Mouse (Mus musculus) forebrain, embryonic 14.5 days (tissue): ENCODE data around the gene Abcb9. TPM values are rescaled to one million over a fixed set of nuclear protein-coding genes. Genes with fewer than 3 reads are reported as not detected.

Experiments used
- ATAC-seq: fragments of 200-750 bp; cut with Nextera tagmentation; 2 replicates; pipeline ENCODE4 v1.8.0; 2017; ENCODE audit warnings: mild to moderate bottlenecking, moderate library complexity
- DNase-seq: peaks from one replicate; pipeline ENCODE4 v3.0.0-alpha.2; 2015; ENCODE audit warnings: low spot score
- H3K27ac ChIP-seq: fragments of 300-500 bp; sonication (generic); 2 replicates; pipeline ENCODE4 v1.5.1; 2014; ENCODE audit warnings: low read depth, mild to moderate bottlenecking, control low read depth, low read length, moderate library complexity
- H3K27me3 ChIP-seq: fragments of 300-500 bp; sonication (generic); replicated peaks from 2 replicates; pipeline ENCODE4 v1.6.1; 2014; ENCODE audit warnings: low read length, control low read depth, mixed read lengths; ENCODE audit not compliant: control insufficient read depth, insufficient read depth
- H3K36me3 ChIP-seq: fragments of 300-500 bp; sonication (generic); 2 replicates; pipeline ENCODE4 v1.6.1; 2014; ENCODE audit warnings: low read length, control low read depth; ENCODE audit not compliant: control insufficient read depth, insufficient read depth
- H3K4me1 ChIP-seq: fragments of 300-500 bp; sonication (generic); 2 replicates; pipeline ENCODE4 v1.6.1; 2014; ENCODE audit warnings: antibody characterized with exemption, low read length, control low read depth; ENCODE audit not compliant: control insufficient read depth, insufficient read depth
- H3K4me2 ChIP-seq: fragments of 300-500 bp; sonication (generic); 2 replicates; pipeline ENCODE4 v1.6.1; 2014; ENCODE audit warnings: mild to moderate bottlenecking, control low read depth, low read length
- H3K4me3 ChIP-seq: fragments of 300-500 bp; sonication (generic); 2 replicates; pipeline ENCODE4 v1.5.1; 2014; ENCODE audit warnings: low read depth, low read length, control low read depth
- H3K9ac ChIP-seq: fragments of 300-500 bp; sonication (generic); 2 replicates; pipeline ENCODE4 v1.6.1; 2014; ENCODE audit warnings: mild to moderate bottlenecking, low read length, control low read depth, moderate library complexity
- H3K9me3 ChIP-seq: fragments of 300-500 bp; sonication (generic); replicated peaks from 2 replicates; pipeline ENCODE4 v1.6.1; 2016; ENCODE audit warnings: low read length, control low read depth, mixed read lengths; ENCODE audit not compliant: control insufficient read depth
- WGBS: fragments of 180-500 bp; shearing (Covaris S2); extraction: QIAGEN DNeasy Blood & Tissue Kit; methylation state at CpG from one replicate; pipeline ENCODE4 v1.1.7; 2014; 5-methylcytosine and 5-hydroxymethylcytosine counted together
- polyA plus RNA-seq: library from polyadenylated mRNA; unstranded; fragments of >200 nt; fragmentation: Nextera tagmentation; extraction: Ambion mirVana; gene quantifications from 2 replicates; pipeline ENCODE4 v1.2.1, GENCODE M21; 2014

Gene Abcb9
- polyA plus RNA-seq, result 6.8 and 7.9 TPM in 2 replicates

GRCm38 (mm10) chr5:124095596-124096232, at the start of gene Abcb9:
Gene Abcb9 (minus strand): TSS chr5:124095798.
- H3K4me2 ChIP-seq, result peak within 1 kb of the TSS; percentile 50
- H3K9me3 ChIP-seq, result no peaks in the 10 kb centered on the region
- peaks cover 13% of the 10 kb centered on the region; the same call in 1 of the 2 replicates for H3K27me3 ChIP-seq
- WGBS, result under 1% methylated on average over 42 of the region's 42 CpGs
- peak within 1 kb of the TSS; percentile 45 for H3K9ac ChIP-seq
- H3K4me1 ChIP-seq, result peaks cover 3% of the 10 kb centered on the region
- no peaks in the 10 kb centered on the region for H3K36me3 ChIP-seq
- peak within 1 kb of the TSS; percentile 32 for H3K4me3 ChIP-seq
- peak; percentile 70 for DNase-seq
- H3K27ac ChIP-seq, result no peak within 1 kb of the TSS
- ATAC-seq, result peak; percentile 76

- no peak overlapping the region for H3K4me3 ChIP-seq
- H3K36me3 ChIP-seq, result peaks cover 46% of the 10 kb centered on the region
- H3K27me3 ChIP-seq, result no peaks in the 10 kb centered on the region
- DNase-seq, result no peak
- H3K9me3 ChIP-seq, result no peaks in the 10 kb centered on the region
- no peaks in the 10 kb centered on the region for H3K4me1 ChIP-seq
- H3K9ac ChIP-seq, result no peak overlapping the region
- WGBS, result 92% methylated on average over 7 of the region's 7 CpGs
- no peak for ATAC-seq
- H3K4me2 ChIP-seq, result no peak overlapping the region
- H3K27ac ChIP-seq, result no peak overlapping the region
These were observed 42.5 kb upstream of the Abcb9 start for GRCm38 (mm10) chr5:124138066-124138465.

GRCm38 (mm10) chr5:124134261-124134660, 38.7 kb upstream of the Abcb9 start:
- no peak overlapping the region for H3K27ac ChIP-seq
- peaks cover 57% of the 10 kb centered on the region for H3K36me3 ChIP-seq
- H3K4me1 ChIP-seq, result no peaks in the 10 kb centered on the region
- WGBS, result 88% methylated on average over 5 of the region's 5 CpGs
- no peaks in the 10 kb centered on the region for H3K9me3 ChIP-seq
- ATAC-seq (no peak), DNase-seq (no peak)
- H3K4me3 ChIP-seq, result no peak overlapping the region
- H3K4me2 ChIP-seq, result no peak overlapping the region
- H3K27me3 ChIP-seq, result no peaks in the 10 kb centered on the region
- no peak overlapping the region for H3K9ac ChIP-seq

- Histone ChIP-seq H3K27ac (no peak overlapping the region), H3K4me2 (no peak overlapping the region), H3K36me3 (peaks cover 82% of the 10 kb centered on the region), H3K4me3 (no peak overlapping the region), H3K4me1 (no peaks in the 10 kb centered on the region), H3K27me3 (no peaks in the 10 kb centered on the region), H3K9ac (no peak overlapping the region), H3K9me3 (no peaks in the 10 kb centered on the region)
- WGBS, result 93% methylated on average over 11 of the region's 11 CpGs
- DNase-seq, result no peak
- no peak for ATAC-seq
These were observed 29.5 kb upstream of the Abcb9 start for GRCm38 (mm10) chr5:124125093-124125492.

GRCm38 (mm10) chr5:124122357-124122756, 26.8 kb upstream of the Abcb9 start:
- ATAC-seq (no peak), DNase-seq (no peak)
- Histone ChIP-seq H3K27me3 (no peaks in the 10 kb centered on the region), H3K9ac (no peak overlapping the region), H3K27ac (no peak overlapping the region), H3K36me3 (peaks cover 81% of the 10 kb centered on the region), H3K4me3 (no peak overlapping the region), H3K9me3 (no peaks in the 10 kb centered on the region), H3K4me1 (no peaks in the 10 kb centered on the region), H3K4me2 (no peak overlapping the region)
- WGBS, result 91% methylated on average over 18 of the region's 18 CpGs

GRCm38 (mm10) chr5:124119204-124119603, 23.6 kb upstream of the Abcb9 start:
- no peaks in the 10 kb centered on the region for H3K9me3 ChIP-seq
- H3K4me1 ChIP-seq, result peaks cover 6% of the 10 kb centered on the region
- no peak overlapping the region for H3K4me2 ChIP-seq
- H3K27me3 ChIP-seq, result no peaks in the 10 kb centered on the region
- ATAC-seq (no peak), DNase-seq (no peak)
- H3K4me3 ChIP-seq, result no peak overlapping the region
- H3K9ac ChIP-seq, result no peak overlapping the region
- H3K27ac ChIP-seq, result no peak overlapping the region
- 85% methylated on average over 5 of the region's 5 CpGs for WGBS
- H3K36me3 ChIP-seq, result peaks cover 71% of the 10 kb centered on the region

GRCm38 (mm10) chr5:124115990-124116845, 20.6 kb upstream of the Abcb9 start, which contains the start of gene Arl6ip4:
Gene Arl6ip4 (plus strand): TSS chr5:124116089.
- 2% methylated on average over 64 of the region's 64 CpGs for WGBS
- Histone ChIP-seq H3K27ac (peak within 1 kb of the TSS; percentile 72), H3K36me3 (peaks cover 43% of the 10 kb centered on the region), H3K4me2 (peak within 1 kb of the TSS; percentile 98), H3K4me3 (peak within 1 kb of the TSS; percentile 84), H3K4me1 (peaks cover 15% of the 10 kb centered on the region), H3K27me3 (no peaks in the 10 kb centered on the region), H3K9me3 (no peaks in the 10 kb centered on the region), H3K9ac (peak within 1 kb of the TSS; percentile 86)
- ATAC-seq (peak; percentile 21; the same call in 1 of the 2 replicates), DNase-seq (peak; percentile 83)

GRCm38 (mm10) chr5:124115531-124115930, 19.9 kb upstream of the Abcb9 start:
- peak overlapping the region; percentile 86 for H3K9ac ChIP-seq
- H3K36me3 ChIP-seq, result peaks cover 36% of the 10 kb centered on the region
- H3K4me2 ChIP-seq, result peak overlapping the region; percentile 98
- DNase-seq (no peak), ATAC-seq (no peak)
- no peaks in the 10 kb centered on the region for H3K9me3 ChIP-seq
- H3K27ac ChIP-seq, result peak overlapping the region; percentile 72
- H3K27me3 ChIP-seq, result no peaks in the 10 kb centered on the region
- H3K4me3 ChIP-seq, result peak overlapping the region; percentile 84
- 25% methylated on average over 7 of the region's 7 CpGs for WGBS
- H3K4me1 ChIP-seq, result peaks cover 19% of the 10 kb centered on the region
